Mouse (Mus musculus) cerebellum, adult 2 months (tissue): ENCODE measurements around the gene Cttnbp2. TPM values are rescaled to one million over a fixed set of nuclear protein-coding genes. Genes with fewer than 3 reads are reported as not detected.

Experiments used
- DNase-seq, 2 experiments: peaks; one replicate each; pipeline ENCODE4 v3.0.0; 2021
- H3K27ac ChIP-seq: fragments of 200-500 bp; 2 replicates; pipeline ENCODE4 v1.5.1; 2012; ENCODE audit warnings: low read length, control low read depth, inconsistent platforms; ENCODE audit not compliant: insufficient read depth
- H3K27me3 ChIP-seq: fragments of 200-500 bp; 2 replicates; pipeline ENCODE4 v1.6.1; 2012; ENCODE audit warnings: inconsistent platforms, mild to moderate bottlenecking, low read length, moderate library complexity; ENCODE audit not compliant: control insufficient read depth, insufficient read depth
- H3K4me1 ChIP-seq: fragments of 200-500 bp; 2 replicates; pipeline ENCODE4 v1.6.1; 2011; ENCODE audit warnings: low read length; ENCODE audit not compliant: control insufficient read depth, insufficient read depth
- H3K4me3 ChIP-seq: fragments of 200-500 bp; replicated peaks from 2 replicates; pipeline ENCODE3; 2011; ENCODE audit warnings: mild to moderate bottlenecking, low read depth, low read length, control low read depth; ENCODE audit not compliant: insufficient read depth
- CTCF ChIP-seq: fragments of 200-500 bp; IDR thresholded peaks from 2 replicates; pipeline ENCODE4 v1.5.1; 2011; ENCODE audit warnings: low read depth, mild to moderate bottlenecking, control low read depth, low read length, moderate library complexity, borderline replicate concordance; ENCODE audit not compliant: insufficient read depth
- POLR2A ChIP-seq: fragments of 200-500 bp; IDR thresholded peaks from 2 replicates; pipeline ENCODE4 v1.6.1; 2011; ENCODE audit warnings: low read length, control low read depth, borderline replicate concordance; ENCODE audit not compliant: insufficient read depth
- WGBS: fragments of 180-500 bp; shearing (Covaris S2); methylation state at CpG from one replicate; pipeline ENCODE4 v1.1.7; 2018; 5-methylcytosine and 5-hydroxymethylcytosine counted together
- polyA plus RNA-seq: library from polyadenylated mRNA; depleted of rRNA; stranded (reverse); fragments of >200 nt; gene quantifications from 2 replicates; pipeline ENCODE4 v1.2.3, GENCODE M21; 2012

Cttnbp2 gene
- polyA plus RNA-seq, 1 experiment = 36.8 TPM

DNA sequence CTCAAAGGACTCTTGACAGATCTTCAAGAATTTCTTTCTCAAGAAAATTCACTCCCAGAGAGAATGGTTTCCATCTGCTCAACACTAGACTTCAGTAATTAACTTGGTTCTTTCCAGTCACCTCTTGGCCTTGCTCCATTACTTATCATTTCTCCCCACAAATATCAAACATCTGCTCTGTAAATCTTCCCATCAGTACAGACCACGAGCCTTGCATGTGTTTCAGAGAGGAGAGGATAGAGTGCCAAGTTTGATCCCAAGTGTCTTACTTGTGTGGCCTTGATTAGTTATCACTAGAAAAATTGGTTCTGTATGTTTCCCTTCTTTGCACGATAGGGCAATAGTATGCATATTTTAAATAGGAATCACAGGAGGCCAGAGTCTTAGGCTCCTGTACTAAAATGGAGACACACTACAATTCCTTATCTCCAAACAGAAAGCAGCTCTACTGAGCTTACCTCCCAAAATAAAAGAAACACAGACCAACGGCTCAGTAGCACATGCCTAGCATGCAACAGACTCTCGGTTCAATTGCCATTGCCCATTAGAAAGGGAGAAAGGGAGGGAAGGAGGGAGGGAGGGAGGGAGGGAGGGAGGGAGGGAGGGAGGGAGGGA lies 73.6 kb downstream of the Cttnbp2 start:
- Histone ChIP-seq H3K27me3 (no peaks in the 10 kb centered on the region; the same call in 1 of the 2 replicates), H3K27ac (no peak overlapping the region), H3K4me3 (no peak overlapping the region), H3K4me1 (no peaks in the 10 kb centered on the region)
- no peak for TF ChIP-seq POLR2A
- DNase-seq = no peak
- 41% methylated on average over 4 of the region's 4 CpGs for WGBS

DNA sequence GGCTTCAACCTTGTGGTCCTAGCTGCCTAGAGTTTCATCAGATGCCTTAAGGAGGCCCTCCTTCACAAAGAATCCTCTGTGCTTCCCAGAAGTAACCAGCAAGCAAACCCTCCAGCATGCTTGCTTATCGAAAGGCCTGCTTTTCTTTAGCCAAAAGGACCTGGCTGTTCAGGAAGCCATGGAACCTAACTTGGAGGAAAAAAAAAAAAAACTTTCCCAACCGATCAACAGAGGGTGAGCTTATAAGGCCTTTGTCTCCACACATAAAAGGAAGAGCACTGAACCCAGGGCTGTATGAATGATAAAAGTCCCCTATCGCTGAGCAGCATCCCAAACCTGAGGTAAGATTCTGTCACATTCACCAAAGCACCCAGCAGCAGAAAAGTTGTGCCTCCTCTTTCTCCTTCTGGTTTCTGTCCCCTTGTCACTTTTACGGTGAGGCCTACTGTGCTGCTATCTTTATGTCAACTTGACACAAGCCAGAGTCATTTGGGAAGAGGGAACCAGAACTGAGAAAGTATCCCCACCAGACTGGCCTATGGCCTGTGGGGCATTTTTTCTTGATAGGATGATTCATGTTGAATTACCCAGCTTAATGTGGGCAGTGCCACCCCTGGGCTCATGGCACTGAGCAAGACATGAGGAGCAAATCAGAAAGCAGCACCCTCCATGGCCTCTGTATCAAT lies 78.4 kb downstream of the Cttnbp2 start:
- Histone ChIP-seq H3K27me3 (no peaks in the 10 kb centered on the region; the same call in 1 of the 2 replicates), H3K4me3 (no peak overlapping the region), H3K27ac (no peak overlapping the region), H3K4me1 (no peaks in the 10 kb centered on the region)
- WGBS = 87% methylated on average over 4 of the region's 4 CpGs
- TF ChIP-seq POLR2A = no peak
- TF ChIP-seq CTCF = no peak
- no peak for DNase-seq

DNA sequence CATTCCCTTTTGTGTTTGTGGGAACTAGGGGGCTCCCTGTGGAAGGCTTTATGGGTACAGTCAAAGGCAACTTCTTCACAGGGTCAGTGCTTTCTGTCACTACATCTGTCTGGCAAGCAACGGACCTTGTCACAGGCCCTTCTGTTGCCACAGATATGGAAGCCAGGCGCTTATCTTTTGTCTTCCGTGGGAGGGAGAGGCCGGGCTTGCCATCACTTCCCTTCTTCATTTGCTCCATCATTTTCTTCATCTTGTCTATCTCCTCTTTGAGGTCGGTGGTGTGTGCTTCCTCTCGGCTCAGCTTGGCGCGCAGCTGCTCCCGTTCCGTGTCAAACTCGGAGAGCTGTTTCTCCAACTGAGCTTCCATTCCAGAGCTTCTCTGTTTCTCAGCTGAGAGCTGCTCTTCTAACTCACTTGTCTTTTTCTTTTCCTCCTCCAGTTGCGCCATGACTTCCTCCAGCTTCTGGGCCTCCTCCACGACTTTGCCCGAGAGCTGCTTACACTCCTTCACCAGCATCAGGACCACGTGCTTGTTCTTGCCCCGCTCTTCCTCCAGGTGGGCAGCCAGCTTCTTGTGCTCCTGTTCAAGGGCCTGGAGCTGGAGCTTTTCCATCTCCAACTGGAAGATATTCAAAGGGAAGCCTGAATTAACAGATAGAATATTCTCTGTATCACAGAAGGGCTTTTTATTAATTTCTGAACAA lies 79.7 kb downstream of the Cttnbp2 start:
- Histone ChIP-seq H3K4me1 (no peaks in the 10 kb centered on the region), H3K27me3 (no peaks in the 10 kb centered on the region; the same call in 1 of the 2 replicates), H3K27ac (no peak overlapping the region), H3K4me3 (no peak overlapping the region)
- WGBS = 90% methylated on average over 16 of the region's 16 CpGs
- no peak for DNase-seq
- TF ChIP-seq POLR2A (no peak), CTCF (no peak)

DNA sequence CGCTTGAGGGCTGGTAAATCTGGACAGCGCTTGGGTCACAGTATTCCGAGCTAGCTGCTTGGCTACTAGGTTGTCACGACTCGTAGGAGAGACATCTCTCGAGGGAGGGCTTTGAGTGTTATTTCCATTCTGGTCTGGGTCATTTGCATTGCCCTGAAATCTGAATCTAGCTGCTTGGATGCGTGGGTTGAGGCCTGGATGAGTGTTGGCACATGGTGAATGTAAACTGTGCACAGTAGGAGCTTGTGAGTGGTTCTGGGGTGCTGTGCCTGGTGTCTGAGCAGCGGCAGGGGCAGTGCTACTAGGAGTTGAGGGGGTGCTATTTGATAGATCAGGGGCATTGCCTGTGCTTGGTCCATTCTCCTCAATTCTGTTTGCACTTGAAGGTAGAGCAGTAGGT lies 80.3 kb downstream of the Cttnbp2 start:
- 72% methylated on average over 8 of the region's 8 CpGs for WGBS
- no peaks in the 10 kb centered on the region; the same call in 1 of the 2 replicates for H3K27me3 ChIP-seq
- DNase-seq = no peak
- H3K27ac ChIP-seq = no peak overlapping the region
- no peak overlapping the region for H3K4me3 ChIP-seq
- TF ChIP-seq POLR2A = no peak
- TF ChIP-seq CTCF = no peak
- no peaks in the 10 kb centered on the region for H3K4me1 ChIP-seq

DNA sequence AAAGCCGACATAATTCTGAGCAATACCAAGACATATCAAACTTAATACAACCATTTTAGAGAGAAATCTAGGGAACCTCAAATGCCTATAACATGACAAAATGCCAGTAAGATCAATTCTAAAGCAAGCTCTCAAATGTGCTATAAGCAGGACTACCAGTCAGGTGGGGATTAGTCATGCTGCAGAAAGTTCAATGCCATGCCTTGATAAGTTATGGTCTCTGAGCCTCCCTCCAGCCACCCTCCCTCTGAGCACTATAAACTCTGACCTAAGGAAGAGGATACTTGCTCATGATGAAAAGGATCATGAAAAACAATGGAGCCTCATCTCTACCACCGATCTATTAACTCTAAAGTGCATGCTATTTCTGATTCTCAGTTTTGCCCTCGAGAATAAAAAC lies 82.3 kb downstream of the Cttnbp2 start:
- no peaks in the 10 kb centered on the region; the same call in 1 of the 2 replicates for H3K27me3 ChIP-seq
- DNase-seq = no peak
- H3K4me1 ChIP-seq = no peaks in the 10 kb centered on the region
- no peak overlapping the region for H3K4me3 ChIP-seq
- TF ChIP-seq POLR2A (no peak), CTCF (no peak)
- 76% methylated on average over 3 of the region's 3 CpGs for WGBS
- H3K27ac ChIP-seq = no peak overlapping the region

DNA sequence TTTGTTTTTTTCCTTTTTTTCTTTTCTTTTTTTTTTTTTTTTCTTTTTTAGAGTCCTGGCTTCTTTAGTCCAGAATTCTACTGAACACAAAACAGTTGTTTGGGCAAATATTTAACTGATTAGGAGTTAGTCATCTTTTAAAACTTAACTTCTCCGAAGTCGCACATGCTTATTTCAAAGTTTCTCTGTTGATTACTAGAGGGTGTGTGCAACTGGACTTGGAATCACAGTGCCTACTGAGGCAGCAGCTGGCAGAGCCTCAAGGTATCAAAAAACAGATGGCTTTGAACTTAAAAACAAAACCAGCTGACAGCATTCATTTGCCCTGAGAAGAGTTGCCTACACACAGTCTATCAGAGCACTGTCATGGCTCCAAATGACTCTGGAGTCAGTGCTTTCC lies 82.8 kb downstream of the Cttnbp2 start:
- Histone ChIP-seq H3K4me3 (no peak overlapping the region), H3K27ac (no peak overlapping the region), H3K4me1 (no peaks in the 10 kb centered on the region), H3K27me3 (no peaks in the 10 kb centered on the region; the same call in 1 of the 2 replicates)
- no peak for DNase-seq
- TF ChIP-seq CTCF (no peak), POLR2A (no peak)
- 69% methylated on average over 2 of the region's 2 CpGs for WGBS

DNA sequence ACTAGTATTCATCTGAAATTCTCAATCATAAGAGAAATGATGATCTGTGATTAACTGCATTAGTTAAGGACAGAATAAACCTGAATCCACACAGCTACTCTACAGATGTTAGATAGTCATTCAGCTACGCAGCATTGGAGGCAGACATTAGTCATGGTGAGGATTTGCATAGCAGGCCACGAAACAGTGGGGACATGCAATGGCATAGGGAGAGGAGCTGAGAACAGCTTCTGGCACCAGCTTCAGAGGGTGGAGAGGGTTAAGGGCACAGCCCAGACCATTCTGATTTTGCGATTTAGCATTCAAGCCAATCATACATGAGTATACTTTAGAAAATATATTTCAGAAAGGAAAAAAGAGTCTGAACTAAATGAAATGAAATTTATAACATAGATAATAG lies 84.6 kb downstream of the Cttnbp2 start:
- no peaks in the 10 kb centered on the region; the same call in 1 of the 2 replicates for H3K27me3 ChIP-seq
- DNase-seq = no peak
- H3K4me3 ChIP-seq = no peak overlapping the region
- TF ChIP-seq CTCF (no peak), POLR2A (no peak)
- no peak overlapping the region for H3K27ac ChIP-seq
- no peaks in the 10 kb centered on the region for H3K4me1 ChIP-seq
- 67% methylated on average over 3 of the region's 3 CpGs for WGBS

DNA sequence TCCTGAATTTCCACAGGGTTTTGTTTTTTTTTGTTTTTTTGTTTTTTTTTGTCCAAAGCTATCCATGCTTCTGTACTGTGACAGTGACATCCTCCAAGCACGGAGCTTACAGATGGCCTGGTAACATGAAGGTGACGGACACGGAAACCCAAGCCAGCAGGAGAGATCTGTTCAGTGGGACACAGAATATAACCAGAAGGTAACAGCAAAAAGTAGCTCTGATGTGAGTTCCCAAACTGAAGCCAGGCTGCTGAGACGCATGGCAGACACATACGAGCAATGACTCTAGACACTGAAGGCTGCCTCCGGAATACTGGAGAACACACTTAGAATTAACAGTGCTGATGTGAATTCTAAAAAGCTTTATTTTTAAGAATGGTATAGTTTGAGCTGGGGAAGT lies 89.8 kb downstream of the Cttnbp2 start:
- Histone ChIP-seq H3K4me1 (no peaks in the 10 kb centered on the region), H3K27ac (no peak overlapping the region), H3K4me3 (no peak overlapping the region), H3K27me3 (no peaks in the 10 kb centered on the region; the same call in 1 of the 2 replicates)
- 75% methylated on average over 6 of the region's 6 CpGs for WGBS
- DNase-seq = no peak
- TF ChIP-seq POLR2A = no peak
- no peak for TF ChIP-seq CTCF
